Mouse (Mus musculus) kidney, postnatal 36 days (tissue): ENCODE data around the gene Gdf9.
A peak's percentile ranks its signal among the peaks of the same experiment; 100 is the strongest.

Source experiments
- DNase-seq, 2 experiments: peaks; one replicate each; pipeline ENCODE4 v3.0.0; 2021 to 2022; ENCODE audit warnings: mixed read lengths in 2 of 2

Gdf9 gene

DNA sequence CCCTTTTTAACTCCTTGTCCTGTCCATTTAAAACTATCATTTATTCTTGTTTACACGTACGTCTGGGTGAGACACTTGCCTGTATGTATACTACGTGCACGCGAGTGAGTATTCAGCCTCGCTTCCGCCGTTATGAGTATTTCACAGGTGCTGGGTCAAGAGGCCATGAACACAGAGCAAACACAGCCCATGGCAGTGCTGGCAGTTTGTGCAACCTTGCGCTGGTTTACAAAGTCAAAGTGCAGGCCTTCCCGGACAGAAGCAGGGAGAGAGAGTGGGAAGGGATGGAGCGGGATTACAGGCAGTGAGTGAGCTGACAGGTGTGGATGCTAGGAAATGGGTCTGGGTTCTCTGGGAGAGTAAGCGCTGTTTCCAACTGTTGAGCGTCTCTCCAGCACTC is 15.4 kb downstream of the Gdf9 start:
- DNase-seq = no peak

DNA sequence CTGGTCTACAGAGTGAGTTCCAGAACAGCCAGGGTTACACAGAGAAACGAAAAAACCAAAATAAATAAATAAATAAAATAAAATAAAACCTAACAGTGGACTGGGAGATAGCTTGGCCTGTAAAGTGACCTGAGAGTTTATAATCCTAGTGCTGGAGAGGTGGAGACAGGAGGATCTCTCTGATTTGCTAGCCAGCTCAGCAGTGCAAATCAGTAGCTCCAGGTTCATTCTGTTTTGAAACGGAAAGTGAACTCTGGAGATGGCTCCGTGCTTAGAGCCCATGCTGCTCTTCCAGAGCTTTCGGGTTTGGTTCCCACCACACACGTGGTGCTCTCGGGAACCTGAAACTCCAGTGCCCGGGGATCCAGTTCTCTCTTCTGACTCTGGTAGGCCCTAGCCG is 17.2 kb downstream of the Gdf9 start:
- no peak for DNase-seq

DNA sequence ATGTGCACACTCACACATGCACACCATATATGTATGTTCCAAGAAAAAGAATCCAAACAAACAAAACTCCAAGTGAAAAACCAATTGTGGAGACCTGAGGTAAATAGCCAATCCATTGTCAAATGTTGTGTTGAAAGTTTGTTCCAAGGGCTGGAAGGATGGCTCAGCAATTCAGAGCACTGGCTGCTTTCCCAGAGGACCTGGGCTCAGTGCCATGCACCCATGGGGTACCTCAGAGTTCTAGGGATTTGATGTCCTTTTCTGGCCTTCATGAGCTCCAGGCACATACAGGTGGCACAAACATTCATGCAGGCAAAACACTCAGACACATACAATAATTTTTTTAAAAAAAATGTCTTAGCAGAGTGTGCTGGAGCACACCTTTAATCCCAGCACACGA is 17.7 kb downstream of the Gdf9 start:
- peak; percentile 83 to 92 for DNase-seq

DNA sequence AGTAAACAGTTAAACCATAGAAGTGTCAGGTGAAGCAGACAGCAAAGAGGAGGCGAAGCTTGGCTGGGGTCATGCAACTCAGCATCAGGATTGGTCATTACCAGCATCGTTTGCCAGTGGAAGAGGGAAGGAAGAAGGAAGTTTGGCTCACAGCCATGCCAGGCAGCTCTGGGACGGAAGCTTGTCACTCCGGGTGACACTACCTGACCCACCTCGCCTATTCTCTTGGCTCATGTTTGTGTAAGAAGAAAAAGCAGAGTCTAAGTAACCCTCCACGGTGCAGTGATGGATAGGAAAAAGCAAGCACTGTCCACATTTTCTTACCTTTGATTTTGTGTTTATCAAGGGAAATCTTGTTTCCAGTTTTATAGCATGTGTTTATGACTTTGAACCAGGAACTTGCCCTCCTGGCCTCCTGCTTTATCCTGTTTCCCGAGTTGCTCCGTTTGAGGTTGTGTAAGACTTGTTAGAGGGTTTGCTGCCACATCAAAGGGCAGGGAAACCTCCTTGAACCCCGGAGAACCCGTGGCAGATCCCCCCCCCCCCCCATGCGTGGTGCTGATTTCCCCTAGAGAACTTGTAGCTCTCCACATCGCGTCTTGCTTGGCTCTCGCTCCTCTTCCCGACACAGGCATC is 19.4 kb downstream of the Gdf9 start:
- peak in 1 of 2 experiments; percentile 27 for DNase-seq

DNA sequence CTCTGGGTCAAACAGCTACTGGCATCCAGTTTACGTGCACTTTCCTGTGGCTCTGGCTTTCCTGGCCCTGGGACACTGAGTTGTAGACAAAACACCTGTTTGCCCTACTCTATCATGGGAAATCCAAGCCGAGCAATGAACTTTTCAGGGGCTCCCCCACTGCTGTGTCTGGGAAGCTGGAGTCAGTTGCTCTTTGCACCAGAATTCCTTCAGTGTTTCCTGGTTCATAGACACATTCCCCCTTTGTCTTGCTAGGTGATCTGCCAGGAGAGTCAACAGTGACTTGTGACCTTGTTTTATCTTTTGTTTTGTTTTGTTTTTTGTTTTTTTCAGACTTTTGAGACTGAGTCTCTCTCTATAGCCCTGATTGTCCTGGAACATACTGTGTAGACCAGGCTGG is 20.5 kb downstream of the Gdf9 start:
- DNase-seq = no peak

DNA sequence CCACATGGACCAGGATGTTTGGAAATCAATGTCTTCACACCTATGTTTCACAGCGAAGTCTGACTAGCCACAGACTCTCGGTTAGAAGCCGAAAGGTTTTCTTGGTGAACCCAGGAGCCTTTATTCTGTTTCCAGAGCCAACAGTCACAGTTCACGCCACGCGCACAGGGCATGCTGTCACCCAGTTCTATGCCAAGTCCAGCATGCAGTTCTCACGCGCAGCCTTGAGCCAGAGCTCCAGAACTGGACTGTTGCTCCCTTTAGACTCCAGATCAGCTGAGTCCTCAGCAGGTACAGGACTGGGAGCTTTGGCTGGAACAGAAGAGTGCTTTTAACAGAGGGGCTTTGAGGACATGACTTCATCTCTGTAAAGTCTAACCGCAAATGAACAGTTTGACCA is 21.6 kb downstream of the Gdf9 start:
- DNase-seq = peak in 1 of 2 experiments; percentile 59

DNA sequence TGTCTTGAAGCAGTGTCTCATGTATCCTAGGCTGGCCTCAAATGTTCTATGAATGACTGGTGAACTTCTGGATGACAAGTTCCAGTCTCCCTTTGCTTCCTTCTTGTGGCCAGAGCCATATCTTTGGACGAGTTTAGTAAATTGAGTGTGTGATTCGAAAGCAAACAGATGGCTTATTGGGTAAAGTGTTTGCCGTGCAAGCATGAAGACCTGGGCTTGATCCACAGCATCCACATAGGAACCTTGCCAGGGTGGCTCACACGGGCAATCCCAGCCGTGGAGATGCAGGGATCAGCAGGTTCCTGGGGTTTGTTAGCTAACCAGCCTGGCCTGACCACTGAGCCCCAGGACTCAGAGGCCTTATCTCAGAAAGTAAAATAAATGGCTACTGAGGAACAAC is 22.2 kb downstream of the Gdf9 start:
- DNase-seq = no peak

DNA sequence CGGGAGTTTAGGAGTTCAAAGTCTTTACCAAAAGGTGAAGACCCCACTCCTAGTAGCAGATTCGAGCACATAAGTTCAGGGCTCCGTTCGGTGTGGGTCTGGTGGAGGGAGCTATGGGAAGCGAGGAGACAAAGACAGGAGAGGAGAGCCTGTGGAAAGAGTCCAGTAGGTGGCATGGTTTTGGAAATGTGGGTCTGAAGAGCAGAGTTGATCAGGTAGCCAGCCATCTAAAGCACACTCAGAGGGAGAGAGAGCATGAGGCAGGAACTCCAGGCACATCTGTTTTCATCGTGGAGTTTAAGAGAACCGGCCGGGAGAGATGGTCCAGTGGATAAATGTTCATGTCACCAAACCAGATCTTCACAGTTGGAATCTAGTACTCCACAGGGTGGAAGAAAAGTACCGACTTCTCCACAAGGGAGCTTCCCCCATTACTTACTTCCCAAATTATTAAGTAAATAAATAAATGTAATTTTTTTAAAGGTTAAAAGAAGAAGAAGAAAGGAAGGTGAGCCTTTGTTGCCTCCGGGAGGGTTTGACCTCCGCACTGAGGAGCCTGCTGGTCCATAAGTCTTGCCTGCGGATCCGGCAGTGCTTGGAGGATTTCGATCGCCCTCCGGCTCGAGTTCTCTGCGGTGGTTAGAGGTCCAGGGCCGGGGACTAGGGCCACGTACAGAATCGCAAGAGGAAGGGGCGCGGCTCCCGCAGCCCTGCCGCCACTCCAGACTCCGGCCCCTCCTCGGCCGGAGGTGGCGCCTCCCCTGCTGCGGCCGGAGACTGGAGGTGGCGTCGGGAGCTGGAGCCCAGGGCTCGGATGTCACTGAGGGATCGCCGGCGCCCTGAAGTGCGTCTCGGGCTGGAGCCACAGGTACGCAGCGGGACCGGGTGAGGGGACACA is 25.9 kb downstream of the Gdf9 start, which contains the start of the genes Gm10447 and Shroom1:
TSS of gene Gm10447 (minus strand) at position 637 of the 898 bp plus-strand sequence.
TSS of gene Shroom1 (plus strand) at position 732 of the 898 bp plus-strand sequence.
- peak; percentile 56 to 75 for DNase-seq

DNA sequence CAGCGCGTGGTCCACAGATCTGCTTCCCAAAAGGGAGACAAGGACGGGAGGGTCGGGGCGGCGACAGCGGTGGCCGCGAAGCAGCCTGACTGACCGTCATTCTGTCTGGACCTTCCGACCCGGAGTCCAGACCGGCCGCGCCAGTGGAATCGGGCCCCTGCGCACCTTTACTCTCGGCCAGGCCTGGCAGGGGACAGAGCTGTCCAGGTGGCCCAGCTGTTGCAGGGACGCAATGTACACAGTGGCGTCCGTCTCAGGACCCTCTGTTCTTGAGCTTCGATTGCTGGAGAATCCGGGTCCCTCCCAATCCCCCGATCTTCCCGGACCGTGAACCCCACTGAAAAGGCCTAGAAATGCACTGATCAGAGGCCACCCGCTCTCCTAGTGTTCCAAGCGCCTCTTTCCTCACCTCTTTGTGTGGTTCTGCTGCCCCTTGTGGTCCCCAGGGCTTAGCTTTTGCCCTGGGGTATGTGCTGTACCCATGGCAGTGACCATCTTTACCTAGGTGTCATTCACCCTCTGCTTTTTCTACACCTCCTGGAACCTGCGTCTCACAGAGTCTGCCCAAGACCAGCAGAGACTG is 26.6 kb downstream of the Gdf9 start:
- DNase-seq = peak in 1 of 2 experiments; percentile 31

DNA sequence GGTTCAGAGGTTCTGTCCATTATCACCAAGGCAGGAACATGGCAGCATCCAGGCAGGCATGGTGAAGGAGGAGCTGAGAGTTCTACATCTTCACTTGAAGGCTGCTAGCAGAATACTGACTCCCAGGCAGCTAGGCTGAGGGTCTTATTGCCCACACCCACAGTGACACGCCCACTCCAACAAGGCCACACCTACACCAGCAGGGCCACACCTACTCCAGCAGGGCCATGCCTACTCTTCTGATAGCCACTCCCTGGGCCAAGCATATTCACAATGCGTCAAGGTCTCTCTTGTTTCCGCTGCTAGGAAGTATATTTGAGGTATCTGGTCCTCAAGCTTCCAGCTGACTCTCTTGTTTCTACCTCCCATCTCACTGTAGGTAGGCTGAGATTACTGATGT is 28.2 kb downstream of the Gdf9 start:
- DNase-seq = no peak

DNA sequence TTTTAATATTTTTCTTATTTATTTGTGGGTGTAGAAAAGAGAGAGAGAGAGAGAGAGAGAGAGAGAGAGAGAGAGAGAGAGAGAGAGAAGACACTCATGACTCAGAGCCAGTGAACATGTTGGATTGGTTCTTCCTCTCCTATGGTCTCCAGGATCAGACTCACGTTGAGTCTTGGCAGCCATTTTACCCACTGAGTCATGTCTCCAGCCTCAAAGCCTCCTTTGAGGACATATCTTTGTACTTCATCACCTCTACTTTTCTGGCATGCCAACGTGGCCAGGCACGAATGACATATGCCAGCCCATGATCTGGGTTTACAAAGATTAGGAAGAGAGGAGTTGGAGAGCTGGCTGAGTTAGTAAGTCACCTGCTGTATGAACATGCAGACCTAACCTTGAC is 29.4 kb downstream of the Gdf9 start:
- no peak for DNase-seq

DNA sequence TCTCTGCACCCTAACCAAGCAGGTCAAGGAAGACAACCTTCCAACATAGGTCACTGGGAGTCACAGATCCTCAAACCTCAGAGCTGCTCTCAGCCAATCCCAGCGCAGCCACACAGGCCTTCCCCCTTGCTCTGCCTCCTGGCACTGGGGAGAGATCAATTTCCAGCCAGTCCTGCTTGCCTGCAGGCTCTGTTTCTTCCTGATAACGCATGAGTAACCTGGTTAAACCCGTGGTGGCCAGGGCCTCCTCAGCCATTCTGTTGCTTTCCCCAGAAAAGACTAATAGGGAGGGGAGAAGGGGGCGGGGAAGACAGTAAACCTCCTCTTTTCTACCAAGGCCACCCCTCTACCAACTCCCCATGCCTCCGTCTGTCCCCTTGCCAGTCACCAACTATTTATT is 30.9 kb downstream of the Gdf9 start:
- peak in 1 of 2 experiments; percentile 58 for DNase-seq

DNA sequence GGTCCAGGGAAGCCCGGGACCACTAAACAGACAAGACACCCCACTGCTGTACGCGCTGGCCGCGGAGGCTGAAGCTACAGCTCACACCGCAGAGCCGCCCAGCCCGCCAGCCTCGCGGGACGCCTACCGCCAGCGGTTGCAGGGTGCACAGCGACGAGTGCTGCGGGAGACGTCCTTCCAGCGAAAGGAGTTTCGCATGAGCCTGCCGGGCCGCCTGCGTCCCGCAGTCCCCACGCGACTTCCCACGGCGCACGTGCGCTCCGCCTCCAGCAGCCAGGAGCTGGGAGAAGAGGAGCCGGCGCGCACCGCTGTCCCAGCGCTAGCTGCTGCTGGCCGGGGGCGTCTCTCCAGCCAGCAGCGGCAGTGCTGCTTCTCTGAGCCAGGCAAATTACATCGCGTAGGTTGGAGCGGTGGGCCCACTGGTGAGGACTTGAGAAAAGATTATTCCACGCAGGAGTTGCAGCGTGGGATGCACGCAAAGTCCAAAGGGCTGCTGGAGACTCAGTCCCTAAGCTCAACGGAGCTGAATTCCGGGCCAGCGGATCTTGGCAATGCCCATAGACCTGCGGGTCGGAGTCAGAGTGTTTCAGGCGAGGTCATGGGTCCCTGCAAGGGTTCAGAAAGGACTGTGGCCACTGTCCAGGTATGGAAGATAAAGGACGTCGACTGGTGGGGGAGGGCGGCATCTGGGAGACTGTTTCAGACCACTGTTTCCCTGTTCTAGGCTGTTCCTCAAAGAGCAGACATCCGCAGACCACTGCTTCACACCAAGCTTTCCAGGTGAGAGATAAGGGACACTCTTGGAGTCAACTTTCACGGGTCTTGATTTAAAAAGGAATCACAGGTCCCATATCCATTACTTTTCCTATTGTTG is 33.0 kb downstream of the Gdf9 start:
- DNase-seq = peak in 1 of 2 experiments; percentile 56

DNA sequence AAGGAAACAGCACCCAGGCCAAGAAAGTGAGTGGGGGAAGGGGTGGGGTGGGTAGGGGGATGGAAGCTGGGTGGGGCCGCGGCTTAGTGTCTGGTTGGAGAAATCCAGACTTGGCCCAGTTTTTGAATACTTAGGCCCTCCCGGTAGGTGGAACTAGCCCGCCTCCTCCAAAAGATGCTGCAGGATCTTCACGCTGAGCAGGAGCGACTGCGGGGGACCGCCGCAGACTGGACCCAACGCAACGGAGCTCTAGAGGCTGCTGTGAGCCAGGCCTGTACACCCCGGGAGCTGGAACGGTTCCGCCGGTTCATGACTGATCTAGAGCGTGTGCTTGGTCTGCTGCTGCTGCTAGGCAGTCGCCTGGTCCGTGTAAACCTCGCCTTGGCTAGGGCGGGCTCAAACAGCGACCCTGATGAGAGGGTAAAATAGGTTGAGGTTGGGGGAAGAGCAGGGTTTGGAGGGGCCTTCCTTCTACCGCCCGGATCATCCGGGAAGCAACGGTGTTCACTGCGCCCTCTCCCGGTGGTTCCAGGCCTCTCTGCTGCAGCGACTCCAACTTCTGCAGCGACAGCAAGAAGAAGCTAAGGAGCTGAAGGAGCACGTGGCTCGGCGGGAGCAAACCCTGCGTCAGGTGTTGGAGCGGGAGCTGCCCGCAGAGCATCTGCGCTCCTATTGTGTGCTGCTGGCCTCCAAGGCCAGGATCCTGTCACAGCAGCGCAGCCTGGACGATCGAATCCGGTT is 35.6 kb downstream of the Gdf9 start:
- peak; percentile 76 to 91 for DNase-seq

DNA sequence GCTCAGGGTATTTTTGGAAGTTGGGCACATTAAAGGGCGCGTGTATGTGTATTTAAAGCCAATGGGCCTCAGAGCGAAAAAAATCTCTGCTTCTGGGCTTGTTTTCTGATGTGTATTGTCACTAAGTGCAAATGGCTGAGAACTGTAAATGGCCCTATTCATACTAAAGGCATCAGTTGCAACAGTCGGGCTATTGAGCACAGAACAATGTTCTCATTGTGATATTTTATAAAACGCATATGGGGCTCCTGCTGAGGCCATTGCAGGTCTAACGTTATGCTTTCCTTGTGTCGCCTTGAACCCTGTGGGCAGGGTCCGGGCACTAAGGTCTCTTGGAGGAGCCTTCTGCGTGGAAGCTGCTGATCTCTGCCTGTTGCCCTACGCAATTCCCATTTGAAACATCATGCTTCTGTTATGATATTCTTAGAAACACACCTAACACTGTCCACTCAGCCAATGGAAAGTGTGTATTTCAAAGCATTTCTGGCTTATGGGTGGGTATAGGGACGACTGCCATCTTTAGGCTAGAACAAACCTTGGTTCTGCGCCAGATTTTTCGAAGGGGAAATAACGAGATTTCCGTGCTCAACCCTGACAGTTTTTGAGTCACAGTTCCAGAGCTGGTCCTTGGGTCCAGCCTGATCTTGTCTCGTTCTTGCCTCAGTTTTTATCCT is 38.6 kb downstream of the Gdf9 start:
- no peak for DNase-seq

DNA sequence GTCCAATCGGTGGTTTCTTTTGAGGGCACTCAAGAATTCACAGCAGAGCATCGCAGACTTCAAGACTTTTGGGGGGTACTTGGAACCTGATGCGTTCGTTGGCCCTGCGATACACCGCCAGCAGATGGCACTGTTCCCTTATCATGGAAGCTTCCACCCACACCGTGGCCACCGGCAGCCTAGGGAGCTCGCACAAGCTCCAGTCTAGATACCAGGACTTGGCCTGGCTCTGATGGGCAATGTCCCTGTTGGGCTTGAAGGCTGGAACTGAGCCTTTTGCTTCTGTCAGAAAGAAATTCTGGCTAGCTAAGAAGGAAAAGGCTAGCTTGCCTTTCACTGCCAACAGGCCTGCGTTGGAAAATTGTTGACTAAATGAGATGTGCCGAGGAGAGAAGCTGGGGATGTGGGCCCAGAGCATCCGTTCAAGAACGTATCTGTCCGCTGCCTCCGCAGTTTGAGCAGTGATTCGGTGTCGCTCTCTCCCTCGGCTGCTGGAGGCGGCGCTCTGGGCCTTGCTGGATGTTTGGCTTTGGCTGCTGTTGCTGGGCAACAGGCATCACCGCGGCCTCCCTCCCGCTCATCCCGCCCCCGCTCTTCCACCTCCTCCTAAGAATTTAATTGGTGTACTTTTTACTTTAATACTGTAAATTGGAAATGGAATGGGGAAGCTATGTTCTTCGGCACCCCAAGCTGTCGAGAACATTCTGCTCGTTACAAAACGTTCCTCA is 39.3 kb downstream of the Gdf9 start, which contains the start of gene Gm9837:
TSS of gene Gm9837 (minus strand) at position 512 of the 728 bp plus-strand sequence.
- peak; percentile 87 to 95 for DNase-seq

DNA sequence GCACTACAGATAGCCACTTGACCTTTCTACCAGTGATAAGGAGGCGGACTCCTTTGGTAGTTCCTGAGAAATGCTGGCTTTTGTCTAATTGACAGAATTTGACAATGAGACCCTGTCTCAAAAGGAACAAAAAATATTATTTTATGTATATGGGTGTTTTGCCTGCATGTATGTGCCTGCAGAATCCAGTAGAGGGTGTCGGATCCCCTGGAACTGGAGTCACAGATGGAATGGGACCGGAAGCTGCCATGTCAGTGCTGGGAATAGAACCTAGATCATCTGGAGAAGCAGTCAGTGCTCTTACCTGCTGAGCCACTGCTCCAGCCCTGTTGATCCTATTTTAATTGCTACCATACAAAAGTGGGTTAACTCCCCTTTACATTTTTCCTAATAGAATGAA is 41.9 kb downstream of the Gdf9 start:
- no peak for DNase-seq

DNA sequence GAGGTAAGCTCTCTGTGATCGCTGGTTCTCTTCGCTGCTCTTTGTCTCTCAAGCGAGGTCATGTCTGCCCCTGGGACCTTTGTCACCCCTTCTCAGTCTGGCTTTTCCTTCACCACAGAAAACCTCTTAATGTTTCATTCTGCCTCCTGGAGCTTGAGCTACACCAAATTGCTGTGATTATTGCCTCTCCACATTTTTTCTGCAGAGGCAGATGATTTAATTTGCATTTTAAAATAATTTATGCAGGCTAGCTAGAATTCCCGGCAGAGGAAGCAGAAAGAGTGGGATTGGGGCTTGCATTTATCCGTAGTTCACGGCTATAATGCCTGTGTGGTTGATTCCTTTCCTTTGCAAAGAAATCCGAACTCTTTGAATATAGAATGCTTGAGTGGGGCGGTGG is 44.8 kb downstream of the Gdf9 start:
- no peak for DNase-seq

DNA sequence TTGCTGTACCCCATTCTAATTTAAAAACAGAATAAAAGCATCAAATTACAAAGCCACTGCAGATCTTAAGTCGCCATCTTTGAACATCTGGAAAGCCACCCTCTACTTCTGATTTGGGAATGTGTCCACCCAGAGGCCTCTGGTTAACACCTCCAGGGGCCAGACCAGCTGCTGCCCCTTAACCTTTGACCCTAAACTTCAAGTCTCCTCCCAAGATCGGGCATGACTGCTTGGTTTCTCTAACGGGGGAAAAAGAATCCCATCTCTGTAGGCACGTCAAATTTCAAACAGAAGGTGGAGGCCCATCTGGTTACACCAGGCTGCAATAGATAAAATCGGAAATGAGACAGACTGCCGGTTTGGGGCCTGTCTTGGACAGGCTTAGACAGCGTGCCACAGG is 47.0 kb downstream of the Gdf9 start:
- no peak for DNase-seq

DNA sequence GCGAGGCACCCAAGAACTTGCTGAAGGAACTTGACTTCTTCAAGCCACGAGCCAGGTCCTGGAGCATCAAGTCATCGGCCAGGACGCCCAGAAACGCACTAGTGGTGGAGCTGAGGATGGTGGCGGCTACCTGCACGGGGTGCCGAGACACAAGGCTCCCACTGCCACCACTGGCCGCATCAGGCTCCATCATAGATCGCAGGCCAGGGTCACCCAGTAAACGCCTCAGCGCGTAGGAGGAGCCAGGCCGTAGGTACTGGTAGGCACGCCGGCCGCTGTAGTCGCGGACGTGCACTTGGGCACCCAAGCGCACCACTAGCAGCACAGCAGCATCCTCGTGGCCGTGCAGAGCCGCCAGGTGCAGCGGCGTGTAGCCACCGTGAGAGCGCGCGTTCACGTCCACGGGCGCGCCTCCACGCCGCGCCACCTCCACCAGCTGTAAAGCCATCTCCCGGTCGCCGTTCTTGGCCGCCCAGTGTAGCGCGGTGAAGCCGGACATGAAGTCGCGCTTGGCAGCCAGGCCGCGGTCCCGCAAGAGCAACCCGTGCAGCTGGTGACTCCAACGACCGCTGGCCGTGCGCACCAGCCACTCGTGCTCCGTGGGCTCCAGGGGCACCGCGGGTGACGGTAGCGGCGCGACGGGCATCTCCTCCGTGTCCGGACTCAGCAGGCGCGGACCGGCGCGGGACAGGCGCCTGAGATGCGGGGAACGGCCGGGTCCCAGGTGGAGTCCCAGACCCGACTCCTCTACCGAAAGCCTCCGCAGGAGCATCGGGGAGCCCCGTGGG is 47.8 kb downstream of the Gdf9 start:
- DNase-seq = peak in 1 of 2 experiments; percentile 45
